Mouse (Mus musculus) urinary bladder, adult 2 months (tissue): ENCODE data around the gene 1700031F05Rik. TPM values are rescaled to one million over a fixed set of nuclear protein-coding genes. Genes with fewer than 3 reads are reported as not detected.
"Not testable (repeated sequence)": the region's sequence is repeated elsewhere in the genome, so short reads cannot be mapped to it uniquely, and the experiment has no call there.

ENCODE experiments used
- DNase-seq: peaks from one replicate; pipeline ENCODE4 v3.0.0; 2022; ENCODE audit warnings: low spot score
- polyA plus RNA-seq: library from polyadenylated mRNA; depleted of rRNA; stranded (reverse); fragments of >200 nt; gene quantifications from 2 replicates; pipeline ENCODE4 v1.2.3, GENCODE M21; 2012; rRNA removed

Gene 1700031F05Rik
- not detected in 2 replicates for polyA plus RNA-seq

DNA sequence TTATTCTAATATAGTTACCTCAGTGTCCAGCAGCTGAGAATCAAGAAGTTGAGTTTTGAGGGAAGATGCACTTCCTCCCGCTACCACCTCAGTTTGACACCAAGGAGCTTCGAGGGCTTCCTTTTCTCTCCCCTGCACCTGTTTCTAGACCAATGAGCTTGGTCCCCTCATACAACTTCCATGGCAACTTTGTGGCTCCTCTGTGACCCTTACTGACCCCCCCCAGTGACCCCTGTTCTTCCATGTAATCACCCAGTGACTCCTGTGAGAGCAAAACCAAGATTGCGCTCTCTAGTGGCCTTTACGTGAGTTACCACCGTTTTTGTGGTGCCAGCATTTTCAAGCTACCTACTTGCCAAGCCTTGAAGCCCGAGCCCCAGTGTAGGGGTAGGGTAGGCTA, at the start of gene 1700031F05Rik:
Gene 1700031F05Rik, minus strand, starts transcription at position 101 of the 400 bp plus-strand sequence.
- DNase-seq: no peak

DNA sequence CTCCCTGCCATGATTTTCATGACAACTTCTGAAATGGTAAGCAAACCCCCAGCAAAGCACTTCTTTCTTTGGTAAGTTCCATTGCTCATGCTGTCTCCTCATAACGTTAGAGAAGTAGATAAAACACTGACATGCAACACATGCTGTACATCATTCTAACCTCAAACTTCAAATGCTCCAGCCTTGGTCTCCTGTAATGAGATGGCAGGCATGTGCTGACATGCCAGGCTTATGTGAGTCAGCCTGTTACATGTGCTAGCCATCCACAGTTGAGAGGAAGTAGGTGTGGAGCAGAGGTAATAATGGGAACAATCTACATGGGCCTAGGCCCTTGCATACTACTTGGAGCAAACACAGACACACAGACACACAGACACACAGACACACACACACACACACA, 47.1 kb upstream of the 1700031F05Rik start:
- not testable (repeated sequence) for DNase-seq

DNA sequence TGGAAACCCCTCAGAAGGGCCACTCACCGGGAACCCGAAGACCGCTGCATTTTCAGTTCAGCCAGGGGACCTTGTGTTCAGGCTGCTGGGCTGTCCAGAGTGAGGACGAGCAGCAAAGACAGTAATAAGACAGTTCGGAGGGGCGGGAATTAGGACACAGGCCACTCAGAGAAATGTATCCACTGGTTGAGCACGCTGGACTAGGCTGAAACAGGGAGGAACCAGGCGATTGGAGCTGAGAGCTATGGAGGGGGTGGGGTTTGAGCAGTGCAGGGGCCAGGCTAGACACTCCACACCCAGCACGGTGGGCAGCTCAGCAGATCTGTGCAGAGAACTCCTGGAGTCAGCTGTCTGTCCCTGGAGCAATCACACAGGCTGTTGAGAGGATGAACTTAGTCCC, 40.8 kb upstream of the 1700031F05Rik start, which contains the start of the genes Dmrtc1a and 1700011M02Rik:
Gene Dmrtc1a, minus strand, starts transcription at position 101 of the 400 bp plus-strand sequence.
Gene 1700011M02Rik, plus strand, starts transcription at position 319 of the 400 bp plus-strand sequence.
- DNase-seq: not testable (repeated sequence)

GRCm38 (mm10) chrX:102854516-102854915, 13.3 kb downstream of the 1700031F05Rik start, which contains the start of gene Dmrtc1c2:
TSS of gene Dmrtc1c2 (minus strand) at chrX:102854616.
- not testable (repeated sequence) for DNase-seq

- DNase-seq: no peak
Measured at GRCm38 (mm10) chrX:102812311-102812710, 55.5 kb downstream of the 1700031F05Rik start.

Other genes starting within 250 kb of the 1700031F05Rik start
- 12.0 and 13.4 TPM in 2 replicates for gene Phka1, start 223.7 kb downstream of the 1700031F05Rik start, polyA plus RNA-seq
- gene Gm3880, start 181.0 kb downstream of the 1700031F05Rik start, polyA plus RNA-seq: not detected in 2 replicates
- not detected in 2 replicates for gene Gm9112, start 160.3 kb downstream of the 1700031F05Rik start, polyA plus RNA-seq
- gene Dmrtc1b, start 160.1 kb downstream of the 1700031F05Rik start, polyA plus RNA-seq: not detected in 2 replicates
- not detected in 2 replicates for gene Dmrtc1c1, start 65.0 kb downstream of the 1700031F05Rik start, polyA plus RNA-seq
- gene Dmrtc1c2, start 13.4 kb downstream of the 1700031F05Rik start, polyA plus RNA-seq: not detected in 2 replicates
- gene Dmrtc1a, start 40.7 kb upstream of the 1700031F05Rik start, polyA plus RNA-seq: 1.9 and 2.8 TPM in 2 replicates
- not detected in 2 replicates for gene 1700011M02Rik, start 40.9 kb upstream of the 1700031F05Rik start, polyA plus RNA-seq
- not detected in 2 replicates for gene 1700018G05Rik, start 60.4 kb upstream of the 1700031F05Rik start, polyA plus RNA-seq